Mouse (Mus musculus) cerebellum, postnatal 4 days (tissue): ENCODE data around the gene Hoxd1.

Source experiments
- DNase-seq, 2 experiments: peaks; one replicate each; pipeline ENCODE4 v3.0.0; 2022; ENCODE audit warnings: low spot score in 2 of 2, mixed read lengths in 1 of 2

Hoxd1 gene

DNA sequence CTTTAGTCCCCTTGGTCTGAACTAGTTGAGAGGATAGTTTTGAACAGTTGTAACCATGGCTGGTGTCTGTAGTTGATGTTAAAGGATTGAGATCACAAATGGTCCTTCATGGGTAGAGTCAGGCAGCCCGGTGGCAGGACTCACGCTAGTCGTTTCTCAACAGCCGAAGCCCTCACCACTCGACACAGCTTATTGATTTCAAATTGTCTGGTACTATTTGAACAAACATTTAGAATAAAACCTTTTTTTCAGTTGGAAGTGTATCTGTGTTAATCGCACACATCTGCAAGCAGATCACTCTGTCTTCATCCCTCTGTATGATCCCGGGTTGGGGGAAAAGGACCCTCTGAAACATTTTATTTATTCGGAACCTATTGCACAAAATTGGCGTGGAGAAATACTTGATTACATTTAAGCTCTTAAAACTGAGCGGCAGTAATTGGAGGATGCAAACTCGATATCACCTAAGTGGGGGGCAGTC is 15.1 kb upstream of the Hoxd1 start:
- no peak for DNase-seq

DNA sequence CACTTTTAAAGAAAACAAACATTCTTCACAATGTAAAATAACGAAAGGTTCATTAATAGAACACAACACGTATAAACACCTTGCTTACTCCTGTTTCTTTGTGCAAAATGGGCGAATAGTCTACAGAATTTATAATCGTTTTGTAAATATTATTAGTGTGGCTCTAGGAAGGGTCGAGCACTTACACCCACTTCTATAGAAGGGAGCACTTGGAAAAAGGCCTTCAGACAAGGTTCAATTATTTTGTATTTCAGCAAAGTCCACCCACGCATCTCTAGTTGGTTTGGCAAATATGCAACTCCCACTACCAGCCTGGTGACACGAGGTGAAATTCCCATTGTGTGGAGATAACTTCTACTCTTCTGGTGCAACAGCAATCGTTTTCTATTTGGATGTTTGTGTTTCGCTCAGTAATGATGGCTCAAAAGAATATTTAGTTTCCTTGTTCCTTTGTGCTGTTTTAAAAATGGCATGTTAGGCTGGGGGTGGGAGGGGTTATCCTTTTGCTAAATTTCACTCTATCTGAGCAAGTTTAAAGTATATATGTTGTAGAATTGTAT is 14.3 kb upstream of the Hoxd1 start:
- DNase-seq, result no peak

DNA sequence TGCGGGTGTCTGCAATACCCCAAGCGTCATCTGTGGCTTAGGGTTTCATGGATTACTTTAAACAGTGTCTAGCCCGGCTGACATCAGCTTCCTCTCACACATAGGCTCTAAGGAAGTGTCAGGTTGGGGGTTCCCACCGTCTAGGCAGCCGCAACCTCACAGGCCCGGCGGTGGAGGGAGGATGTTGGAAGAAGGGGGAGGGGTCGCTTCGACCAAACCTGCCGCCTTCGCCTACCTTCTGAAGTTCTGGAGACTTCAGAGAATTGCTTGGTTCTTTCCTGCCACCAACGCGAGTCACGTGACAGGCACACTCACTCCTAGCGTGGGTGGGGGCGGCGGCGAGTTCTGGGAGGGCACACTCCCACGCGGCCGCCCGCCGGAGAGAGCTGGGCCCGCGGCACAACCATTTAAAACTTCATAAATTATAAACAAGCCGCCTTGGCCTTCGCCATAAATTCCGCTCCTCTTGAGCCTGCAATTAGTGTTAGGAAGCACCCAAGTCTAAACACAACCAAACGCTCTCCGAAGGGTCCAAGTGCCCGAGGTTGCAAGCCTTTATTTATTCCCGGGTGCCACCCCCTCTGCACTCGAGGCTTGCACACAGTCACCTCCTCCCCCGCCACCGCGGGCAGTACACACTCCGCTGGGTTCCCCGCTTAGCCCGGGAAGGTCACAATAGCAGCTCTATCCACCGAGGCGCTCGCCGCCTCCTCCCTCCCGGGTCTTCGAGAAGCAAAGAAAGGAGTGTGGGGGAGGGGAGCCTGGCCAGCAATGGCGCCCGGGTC is 13.3 kb upstream of the Hoxd1 start:
- no peak for DNase-seq

DNA sequence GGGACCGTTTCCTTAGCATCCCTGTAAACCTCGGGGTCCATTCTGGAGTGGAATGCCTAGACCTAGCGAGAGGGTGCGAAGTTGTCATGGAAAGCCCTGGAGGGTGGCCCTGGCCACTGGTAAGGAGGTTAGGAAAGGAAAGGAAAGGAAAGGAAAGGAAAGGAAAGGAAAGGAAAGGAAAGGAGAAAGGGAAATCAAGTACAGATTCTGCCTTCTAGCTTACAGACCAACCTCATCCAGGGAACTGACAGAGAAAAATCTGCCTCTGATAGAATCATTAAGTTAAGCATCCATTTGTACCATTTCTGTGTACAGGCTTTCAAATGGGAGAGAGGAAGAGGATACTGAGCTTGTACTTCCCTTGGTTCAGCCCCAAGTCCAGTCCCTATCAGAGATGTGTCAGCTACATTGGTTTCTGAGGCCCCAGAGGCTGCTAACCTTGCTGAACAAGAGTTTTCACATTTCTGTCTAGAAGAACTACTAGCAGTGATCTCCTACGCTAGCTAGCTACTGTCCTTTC is 12.0 kb upstream of the Hoxd1 start:
- DNase-seq, result no peak

DNA sequence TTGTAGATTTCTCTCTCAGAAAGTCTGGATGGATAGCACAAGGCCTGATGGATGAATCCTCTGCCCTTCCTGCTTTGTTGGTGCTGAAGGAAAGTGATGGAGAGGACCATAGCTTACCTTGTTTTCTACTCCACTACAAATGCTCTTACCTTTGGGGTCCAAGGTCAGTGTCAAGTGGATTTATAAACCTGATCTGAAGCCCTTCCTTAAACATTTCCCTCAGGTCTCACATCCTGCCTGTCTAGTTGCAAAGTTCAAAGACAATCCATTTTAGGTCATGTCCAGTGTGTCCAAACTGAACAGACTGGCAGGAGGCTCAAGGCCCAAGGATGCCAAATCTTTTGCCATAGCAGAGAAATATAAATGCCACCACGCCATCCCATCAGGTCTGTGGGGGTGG is 10.9 kb upstream of the Hoxd1 start:
- no peak for DNase-seq

DNA sequence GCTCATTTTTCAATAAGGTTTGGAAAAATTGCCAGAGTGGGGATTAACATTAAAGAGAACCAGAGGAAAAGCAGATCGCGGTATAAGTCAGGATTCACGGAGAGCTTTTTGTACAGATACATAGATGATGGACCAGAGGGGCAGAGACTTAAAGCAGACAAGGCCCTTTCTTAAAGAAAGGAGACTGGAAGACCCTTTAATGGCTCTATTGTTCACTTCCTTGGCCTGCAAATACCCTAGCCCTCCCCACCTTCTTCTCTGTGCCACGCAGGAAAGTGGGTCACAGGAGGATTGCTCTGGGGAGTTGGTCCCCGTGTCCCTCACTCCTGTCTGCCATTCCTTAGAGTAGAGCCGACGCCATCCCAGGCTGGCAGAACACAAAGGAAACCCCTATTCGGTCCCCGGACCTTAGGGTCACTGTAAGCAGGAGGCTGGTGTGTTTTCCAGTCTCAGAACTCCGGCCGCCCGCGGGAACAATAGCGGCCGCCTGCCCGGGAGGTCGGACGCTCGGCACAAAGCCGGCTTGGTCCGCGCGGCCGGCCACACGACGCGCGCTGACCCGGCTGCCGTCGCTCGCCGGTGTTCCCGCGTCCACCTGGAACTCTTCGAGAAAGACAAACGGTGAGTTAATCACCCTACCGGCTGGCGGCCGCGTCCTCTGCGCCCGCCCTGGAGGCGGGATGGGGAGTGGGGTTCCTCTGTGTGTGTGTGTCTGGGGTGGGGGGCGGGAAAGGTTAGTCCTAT is 10.2 kb upstream of the Hoxd1 start:
- DNase-seq, result no peak

DNA sequence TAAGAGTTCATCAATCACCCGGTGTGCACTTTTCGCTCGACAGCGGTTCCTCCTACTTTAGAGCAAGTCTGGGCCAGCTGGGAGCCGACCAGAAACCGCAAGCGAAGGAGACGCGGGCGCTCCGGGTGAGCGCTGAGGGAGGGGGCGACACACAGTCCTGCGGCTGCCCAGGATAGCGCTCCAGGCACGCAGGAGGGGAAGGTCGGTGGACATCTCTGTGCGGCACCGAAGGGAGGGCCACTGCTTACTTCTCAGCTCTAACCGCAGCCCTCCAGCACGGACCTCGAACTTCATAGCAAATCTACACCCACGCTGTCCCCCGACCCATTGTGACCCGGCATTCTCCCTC is 9.6 kb upstream of the Hoxd1 start:
- DNase-seq, result no peak

DNA sequence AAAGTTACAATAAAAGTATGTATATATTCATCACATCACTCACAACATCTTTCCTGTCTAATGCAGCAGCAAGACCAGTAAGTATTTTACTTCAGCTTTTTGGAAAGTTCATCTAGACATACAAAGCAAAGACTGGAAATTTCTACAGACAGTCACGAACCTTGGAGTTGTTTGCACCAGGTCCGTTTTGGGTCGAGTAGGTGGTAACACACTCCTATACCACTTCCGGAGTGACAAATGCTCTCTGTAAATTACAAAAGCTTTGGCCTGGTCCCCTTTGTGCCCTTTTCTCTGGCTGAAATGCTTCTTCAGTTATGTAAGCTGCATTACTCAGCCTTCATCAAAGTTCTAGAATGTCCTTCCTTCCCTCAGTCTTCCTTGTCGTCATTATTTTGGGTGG is 9.1 kb upstream of the Hoxd1 start:
- no peak for DNase-seq

DNA sequence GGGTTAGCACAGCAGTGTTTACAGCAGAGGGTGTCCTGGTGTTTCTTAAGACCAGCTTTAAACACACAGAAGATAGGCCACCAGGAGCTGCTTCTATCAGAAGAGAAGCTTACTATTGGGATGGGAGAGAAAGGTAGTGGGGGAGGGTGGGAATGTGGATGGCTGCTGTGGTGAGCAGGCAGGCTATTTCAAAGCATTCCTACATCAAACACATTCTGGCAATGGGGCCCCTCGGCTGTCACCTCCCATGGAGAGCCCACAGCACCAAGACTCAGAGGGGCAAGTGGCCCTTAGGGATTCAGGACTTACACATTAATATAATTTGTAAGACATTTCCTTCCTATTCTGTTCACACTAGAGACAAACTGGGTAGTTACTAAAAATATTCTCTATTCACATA is 2.6 kb upstream of the Hoxd1 start:
- DNase-seq, result no peak

DNA sequence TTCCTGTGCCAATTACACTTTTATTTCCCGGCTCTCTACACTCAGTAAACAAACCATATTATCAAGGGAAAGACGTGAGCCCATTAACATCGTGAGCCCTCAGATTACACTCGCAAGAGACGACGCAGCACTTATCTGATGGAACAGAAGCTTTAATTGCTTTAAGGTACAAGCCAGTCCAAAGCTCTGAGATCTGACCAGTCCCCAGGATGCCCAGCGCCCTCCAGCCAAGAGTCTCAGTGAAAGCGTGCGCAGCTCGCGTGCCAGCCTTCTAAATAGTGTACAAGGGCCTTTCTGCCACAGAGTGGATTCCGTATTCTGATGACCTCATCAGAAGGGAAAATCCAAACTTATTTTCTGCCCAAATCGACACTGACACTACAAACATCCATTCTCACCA is 839 bp upstream of the Hoxd1 start:
- no peak for DNase-seq

DNA sequence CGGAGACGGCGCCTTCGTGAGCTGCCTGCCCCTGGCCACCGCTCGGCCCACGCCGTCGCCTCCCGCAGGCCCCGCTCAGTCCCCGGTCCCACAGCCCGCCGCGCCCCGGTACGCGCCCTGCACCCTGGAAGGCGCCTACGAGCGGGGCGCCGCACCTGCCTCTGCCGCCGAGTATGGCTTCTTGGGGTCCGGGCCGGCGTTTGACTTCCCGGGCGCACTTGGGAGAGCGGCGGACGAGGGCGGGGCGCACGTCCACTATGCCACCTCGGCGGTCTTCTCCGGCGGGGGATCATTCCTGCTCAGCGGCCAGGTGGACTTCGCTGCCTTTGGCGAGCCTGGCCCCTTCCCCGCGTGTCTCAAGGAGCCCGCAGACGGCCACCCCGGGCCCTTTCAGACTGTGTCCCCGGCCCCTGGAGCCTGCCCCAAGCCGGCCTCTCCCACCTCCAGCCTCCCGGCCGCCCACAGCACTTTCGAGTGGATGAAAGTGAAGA is 510 bp downstream of the Hoxd1 start:
- DNase-seq, result no peak

DNA sequence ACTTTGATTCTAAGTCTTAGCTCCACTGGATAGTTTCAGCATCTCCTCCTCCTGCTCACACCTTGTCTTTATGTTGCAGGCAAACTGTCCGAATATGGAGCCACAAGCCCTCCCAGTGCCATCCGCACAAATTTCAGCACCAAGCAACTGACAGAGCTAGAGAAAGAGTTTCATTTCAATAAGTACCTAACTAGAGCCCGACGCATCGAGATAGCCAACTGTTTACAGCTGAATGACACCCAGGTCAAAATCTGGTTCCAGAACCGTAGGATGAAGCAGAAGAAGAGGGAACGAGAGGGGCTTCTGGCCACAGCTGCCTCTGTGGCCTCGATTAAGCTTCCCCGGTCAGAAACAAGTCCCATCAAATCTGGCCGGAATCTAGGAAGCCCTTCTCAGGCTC is 1.2 kb downstream of the Hoxd1 start:
- no peak for DNase-seq

DNA sequence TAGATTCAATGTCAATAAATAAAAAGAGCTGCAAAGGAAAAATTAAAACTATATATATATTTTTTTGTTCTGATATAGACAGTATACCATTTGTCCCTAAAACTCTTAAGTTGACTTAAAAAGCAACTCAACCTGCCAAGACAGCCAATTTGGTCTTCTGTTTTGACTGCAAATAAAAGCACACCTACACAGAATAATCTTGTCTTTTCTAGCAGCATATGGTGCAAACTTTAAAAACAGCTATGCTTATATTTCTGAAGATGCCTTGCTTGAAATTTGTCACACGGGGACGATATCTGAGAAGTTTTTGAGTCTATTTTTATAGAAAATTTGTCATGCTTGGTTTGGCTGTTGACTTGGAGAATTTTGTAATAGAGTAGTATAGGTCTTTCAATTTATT is 11.6 kb downstream of the Hoxd1 start:
- no peak for DNase-seq

DNA sequence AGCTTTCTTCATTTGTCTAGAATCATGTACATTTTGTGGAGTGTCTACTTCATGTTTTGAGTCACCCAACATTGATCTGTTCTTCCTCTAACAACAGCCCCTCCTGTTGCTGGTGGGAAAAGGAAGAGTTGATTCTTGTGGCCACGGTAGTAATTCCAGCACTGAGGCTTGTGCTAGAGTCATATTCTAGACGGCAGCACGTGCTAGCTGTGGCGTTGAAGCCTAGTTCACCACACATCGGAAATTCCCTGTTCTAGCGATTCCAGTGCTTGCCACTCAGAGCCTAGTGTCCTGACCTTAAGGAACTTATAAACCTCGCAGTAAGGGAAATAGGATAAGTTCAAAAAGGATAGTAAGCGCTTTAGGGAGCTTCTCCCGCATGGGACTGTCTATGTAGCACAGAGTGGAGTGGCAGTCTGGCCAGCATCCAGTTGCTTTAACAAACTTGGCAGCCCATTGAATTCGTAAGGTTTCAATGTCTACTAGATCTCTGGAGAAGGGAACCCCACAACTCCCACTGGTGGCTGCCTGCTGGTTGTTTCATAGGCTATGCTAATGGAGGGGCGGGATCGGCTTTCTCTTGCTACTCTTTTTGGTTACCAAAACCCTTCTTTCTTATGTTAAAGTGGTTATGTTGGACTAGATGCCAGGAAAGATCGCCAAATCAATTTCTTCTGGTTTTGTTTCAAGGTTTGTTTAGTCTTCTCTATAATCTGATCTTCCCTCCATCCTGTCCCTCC is 14.9 kb downstream of the Hoxd1 start:
- no peak for DNase-seq

DNA sequence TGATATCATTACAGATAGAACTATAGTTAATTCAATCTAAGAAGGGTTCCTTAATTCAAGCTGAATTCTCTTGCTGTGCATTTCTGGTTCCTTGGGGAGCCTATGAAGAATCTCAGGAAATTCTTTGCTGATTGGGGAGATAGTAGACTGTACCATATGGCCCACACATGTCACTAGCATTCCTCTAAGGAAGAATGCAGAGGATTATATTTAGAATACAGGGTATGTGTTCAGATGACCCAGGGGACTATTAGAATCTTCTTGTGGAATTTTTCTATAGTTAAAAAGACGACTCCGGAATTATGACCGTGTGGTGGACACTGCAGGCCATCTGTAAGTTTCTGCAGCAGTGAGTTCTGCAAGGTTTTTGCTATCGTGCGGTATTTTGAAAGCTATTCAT is 18.6 kb downstream of the Hoxd1 start:
- DNase-seq, result no peak

DNA sequence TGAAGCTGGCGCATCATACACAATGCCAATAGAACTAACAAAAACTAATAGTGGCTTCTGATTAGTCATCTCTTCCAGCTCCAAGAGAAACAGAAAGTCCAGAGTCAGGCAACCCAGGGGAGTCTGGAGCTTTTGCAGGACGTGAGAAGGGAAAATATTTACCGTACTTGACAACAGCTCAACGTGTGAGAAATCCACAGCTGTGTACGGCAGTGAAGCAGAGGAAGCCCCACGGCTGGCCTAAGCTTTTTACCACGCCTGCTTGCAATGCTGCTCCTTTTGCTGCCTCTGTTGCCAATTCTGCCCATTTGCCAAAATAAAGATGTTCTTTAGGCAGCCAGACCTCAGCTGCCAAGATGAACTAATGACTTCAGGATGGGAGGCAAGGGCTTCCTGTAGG is 32.8 kb downstream of the Hoxd1 start:
- DNase-seq, result no peak

DNA sequence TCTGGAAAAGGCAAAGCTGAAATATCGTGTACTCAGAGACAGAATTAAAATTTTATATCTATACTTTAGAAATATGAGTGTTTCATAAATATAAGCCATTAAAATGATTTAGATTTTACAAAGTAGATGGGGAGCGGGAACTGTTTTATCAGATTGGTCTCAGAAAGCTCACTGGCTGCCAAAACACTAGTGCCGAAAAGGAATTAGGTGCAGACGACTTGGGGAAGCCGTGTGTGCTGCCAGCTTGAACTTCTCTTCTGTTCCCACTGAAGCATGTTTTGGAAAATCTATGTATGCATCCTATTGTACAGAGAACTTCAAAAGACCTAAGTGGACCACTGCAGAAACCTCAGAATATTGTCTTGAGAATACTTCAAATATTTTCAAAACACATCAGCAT is 45.7 kb downstream of the Hoxd1 start:
- no peak for DNase-seq
